Mouse (Mus musculus) lung, adult 2 months (tissue): Measurements from ENCODE around the gene Nova2.

ENCODE experiments used
- CTCF ChIP-seq: fragments of 200-500 bp; IDR thresholded peaks from 2 replicates; pipeline ENCODE4 v1.5.1; 2011; ENCODE audit warnings: mild to moderate bottlenecking, low read length, control low read depth; ENCODE audit not compliant: insufficient read depth
- POLR2A ChIP-seq: fragments of 200-500 bp; IDR thresholded peaks from 2 replicates; pipeline ENCODE4 v1.6.1; 2011; ENCODE audit warnings: low read depth, mild to moderate bottlenecking, control low read depth, low read length, borderline replicate concordance; ENCODE audit errors: extremely low read depth

GRCm38 (mm10) chr7:19014452-19014851, 88.8 kb downstream of the Nova2 start:
- no peak for TF ChIP-seq CTCF
- TF ChIP-seq POLR2A: no peak
